Mouse (Mus musculus) neural tube, embryonic 14.5 days (tissue): ENCODE data around the gene Nprl3. TPM values are rescaled to one million over a fixed set of nuclear protein-coding genes. Genes with fewer than 3 reads are reported as not detected.

Source experiments
- ATAC-seq: fragments of 200-750 bp; cut with Nextera tagmentation; 2 replicates; pipeline ENCODE4 v1.8.0; 2017; ENCODE audit warnings: low read depth, mild to moderate bottlenecking, moderate TSS enrichment, moderate library complexity
- H3K27ac ChIP-seq: fragments of 300-500 bp; sonication (generic); 2 replicates; pipeline ENCODE4 v1.5.1; 2014; ENCODE audit warnings: low read depth, mild to moderate bottlenecking, control low read depth, low read length, moderate library complexity, mixed read lengths
- H3K27me3 ChIP-seq: fragments of 300-500 bp; sonication (generic); 2 replicates; pipeline ENCODE4 v1.6.1; 2014; ENCODE audit warnings: low read length; ENCODE audit not compliant: control insufficient read depth, insufficient read depth
- H3K36me3 ChIP-seq: fragments of 300-500 bp; sonication (generic); 2 replicates; pipeline ENCODE4 v1.6.1; 2014; ENCODE audit warnings: low read length, mixed read lengths; ENCODE audit not compliant: control insufficient read depth, insufficient read depth
- H3K4me1 ChIP-seq: fragments of 300-500 bp; sonication (generic); 2 replicates; pipeline ENCODE4 v1.6.1; 2014; ENCODE audit warnings: low read length; ENCODE audit not compliant: control insufficient read depth, insufficient read depth
- H3K4me2 ChIP-seq: fragments of 300-500 bp; sonication (generic); 2 replicates; pipeline ENCODE4 v1.6.1; 2014; ENCODE audit warnings: mild to moderate bottlenecking, low read depth, low read length, control low read depth
- H3K4me3 ChIP-seq: fragments of 300-500 bp; sonication (generic); 2 replicates; pipeline ENCODE4 v1.5.1; 2014; ENCODE audit warnings: low read depth, low read length, control low read depth, mixed read lengths
- H3K9ac ChIP-seq: fragments of 300-500 bp; sonication (generic); replicated peaks from 2 replicates; pipeline ENCODE4 v1.6.1; 2014; ENCODE audit warnings: low read depth, mild to moderate bottlenecking, control low read depth, low read length, mixed read lengths
- H3K9me3 ChIP-seq: fragments of 300-500 bp; sonication (generic); 2 replicates; pipeline ENCODE4 v1.6.1; 2016; ENCODE audit warnings: low read length; ENCODE audit not compliant: control insufficient read depth
- WGBS: fragments of 180-500 bp; shearing (Covaris S2); extraction: QIAGEN DNeasy Blood & Tissue Kit; methylation state at CpG from one replicate; pipeline ENCODE4 v1.1.7; 2014; 5-methylcytosine and 5-hydroxymethylcytosine counted together
- polyA plus RNA-seq: library from polyadenylated mRNA; unstranded; fragments of >200 nt; fragmentation: Nextera tagmentation; extraction: Ambion mirVana; gene quantifications from 2 replicates; pipeline ENCODE4 v1.2.1, GENCODE M21; 2014

Gene Nprl3
- polyA plus RNA-seq, 1 experiment from 2014 or later = 32.7 TPM

GRCm38 (mm10) chr11:32220607-32221224, 46.8 kb downstream of the Nprl3 start:
- Histone ChIP-seq H3K4me2 (peak overlapping the region; percentile 99), H3K27me3 (peaks cover 13% of the 10 kb centered on the region), H3K27ac (no peak overlapping the region), H3K36me3 (no peaks in the 10 kb centered on the region), H3K4me3 (peak overlapping the region; percentile 61), H3K4me1 (peaks cover 7% of the 10 kb centered on the region; the same call in 1 of the 2 replicates), H3K9ac (peak overlapping the region; percentile 78; the same call in 1 of the 2 replicates), H3K9me3 (no peaks in the 10 kb centered on the region)
- peak; percentile 21; the same call in 1 of the 2 replicates for ATAC-seq
- 35% methylated on average over 10 of the region's 10 CpGs for WGBS

DNA sequence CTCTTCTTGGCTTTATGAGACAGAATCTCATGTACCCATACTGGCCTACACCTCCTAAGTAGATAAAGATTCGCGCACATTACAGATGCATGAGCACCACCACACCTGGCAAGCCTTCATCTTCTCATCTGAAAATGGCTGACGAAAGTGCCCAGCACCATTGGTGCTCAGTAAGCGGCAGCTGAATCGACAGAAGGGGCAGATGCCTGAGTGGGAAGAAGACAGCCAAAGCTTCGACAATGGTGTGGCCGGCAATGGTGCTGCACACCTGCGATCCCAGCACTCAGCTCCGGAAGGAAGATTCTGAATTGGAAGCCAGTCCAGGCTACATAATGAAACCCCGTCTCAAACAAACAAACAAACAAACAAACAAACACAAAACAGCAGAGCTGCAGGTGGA, 48.2 kb downstream of the Nprl3 start:
- Histone ChIP-seq H3K27ac (no peak overlapping the region), H3K9ac (no peak overlapping the region), H3K4me1 (peaks cover 7% of the 10 kb centered on the region; the same call in 1 of the 2 replicates), H3K27me3 (peaks cover 13% of the 10 kb centered on the region), H3K9me3 (no peaks in the 10 kb centered on the region), H3K4me2 (no peak overlapping the region; the same call in 1 of the 2 replicates), H3K36me3 (no peaks in the 10 kb centered on the region), H3K4me3 (no peak overlapping the region)
- ATAC-seq = no peak
- WGBS = 89% methylated on average over 10 of the region's 10 CpGs

DNA sequence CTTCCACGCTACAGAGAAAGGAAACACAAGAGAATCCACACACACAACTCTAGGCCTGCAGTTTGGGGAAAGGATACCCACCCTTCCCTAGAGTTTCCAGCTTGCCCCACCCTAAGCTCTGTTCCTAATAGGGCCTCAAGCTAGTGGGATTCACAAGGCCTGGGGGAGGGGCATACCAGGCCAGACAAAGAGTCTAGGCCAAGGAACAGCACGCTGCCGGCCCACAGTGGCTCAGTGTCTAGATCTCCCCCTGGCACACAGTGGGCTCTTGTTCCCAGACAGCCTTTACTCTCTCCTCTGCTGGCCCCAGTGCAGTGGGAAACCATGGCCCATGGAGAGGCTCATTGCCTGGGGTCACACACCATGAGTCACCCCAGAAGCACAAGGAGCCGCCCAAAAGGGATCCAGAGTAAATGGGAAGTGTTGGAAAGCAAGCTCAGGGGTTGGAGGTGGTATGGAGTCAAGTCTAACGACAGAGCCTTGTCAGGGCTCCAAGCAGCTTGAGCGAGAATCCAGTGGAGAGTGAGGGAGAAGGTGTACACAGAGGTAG, 48.9 kb downstream of the Nprl3 start:
- Histone ChIP-seq H3K9me3 (no peaks in the 10 kb centered on the region), H3K4me3 (no peak overlapping the region), H3K4me2 (no peak overlapping the region), H3K27me3 (peaks cover 13% of the 10 kb centered on the region), H3K36me3 (no peaks in the 10 kb centered on the region), H3K4me1 (peaks cover 7% of the 10 kb centered on the region; the same call in 1 of the 2 replicates), H3K27ac (no peak overlapping the region), H3K9ac (no peak overlapping the region)
- 49% methylated on average over 6 of the region's 6 CpGs for WGBS
- ATAC-seq = no peak

DNA sequence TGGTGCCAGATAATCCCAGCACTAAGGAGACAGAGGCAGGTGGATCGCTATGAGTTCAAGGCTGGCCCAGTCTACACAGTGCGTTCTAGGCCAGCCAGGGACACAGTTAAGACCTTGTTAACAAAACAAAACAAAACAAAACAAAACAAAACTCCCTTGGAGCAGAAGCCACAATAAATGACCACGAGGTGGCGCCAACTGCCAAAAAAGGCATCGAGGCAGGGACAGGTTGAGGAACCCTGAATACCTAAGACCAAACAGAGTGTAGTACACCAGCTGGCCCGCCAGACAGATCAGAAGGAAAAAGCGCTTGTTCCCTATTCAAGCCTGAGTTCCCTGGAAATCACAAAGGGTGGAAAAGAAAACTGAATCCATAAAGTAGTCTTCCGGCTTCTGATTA, 50.7 kb downstream of the Nprl3 start:
- 22% methylated on average over 8 of the region's 8 CpGs for whole genome bisulfite sequencing
- ATAC-seq = peak; percentile 64; the same call in 1 of the 2 replicates
- H3K9ac ChIP-seq = no peak overlapping the region
- no peaks in the 10 kb centered on the region for H3K4me1 ChIP-seq
- no peak overlapping the region for H3K4me2 ChIP-seq
- H3K4me3 ChIP-seq = no peak overlapping the region
- no peak overlapping the region for H3K27ac ChIP-seq
- no peaks in the 10 kb centered on the region for H3K9me3 ChIP-seq
- no peaks in the 10 kb centered on the region for H3K36me3 ChIP-seq
- peaks cover 7% of the 10 kb centered on the region for H3K27me3 ChIP-seq

DNA sequence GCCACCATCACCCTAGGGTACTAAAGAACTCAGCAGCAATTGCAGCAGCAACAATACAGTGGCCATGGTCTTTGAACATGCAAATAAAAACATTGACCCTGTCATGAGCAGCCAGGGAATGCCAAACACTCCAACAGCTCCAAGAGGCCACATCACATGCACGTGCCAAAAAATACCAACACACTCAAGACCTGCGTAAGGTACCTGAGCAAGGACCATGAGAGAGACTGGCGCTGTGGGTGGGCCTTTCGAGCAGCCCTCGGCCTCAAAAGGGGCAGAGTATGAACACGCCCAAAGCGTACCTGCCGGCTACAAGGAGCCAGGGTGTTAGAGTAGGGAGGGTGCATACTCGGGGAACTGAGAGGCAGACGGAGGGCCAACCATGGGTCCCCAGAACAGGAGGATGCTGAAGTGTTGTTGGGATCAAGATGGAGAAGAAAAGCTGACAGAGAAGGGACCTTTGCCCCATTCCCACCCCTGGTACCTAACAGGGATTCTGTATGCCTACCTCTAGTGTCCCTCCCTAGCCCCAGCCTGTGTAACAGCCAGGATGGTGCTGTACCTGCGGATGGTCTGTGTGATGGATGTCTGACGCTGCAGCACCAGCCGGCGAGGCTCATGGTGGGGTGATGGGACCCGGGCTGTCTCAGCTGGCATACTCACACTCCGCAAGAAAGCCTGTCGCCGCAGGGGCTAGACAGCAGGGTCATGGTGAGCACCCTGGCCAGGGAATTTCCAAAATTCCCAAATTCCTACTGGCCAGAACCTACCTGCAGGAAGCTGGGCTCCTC, 51.9 kb downstream of the Nprl3 start:
- no peaks in the 10 kb centered on the region for H3K4me1 ChIP-seq
- WGBS = 93% methylated on average over 18 of the region's 18 CpGs
- no peak overlapping the region for H3K4me3 ChIP-seq
- H3K36me3 ChIP-seq = no peaks in the 10 kb centered on the region
- ATAC-seq = no peak
- H3K9ac ChIP-seq = no peak overlapping the region
- H3K27me3 ChIP-seq = no peaks in the 10 kb centered on the region
- H3K4me2 ChIP-seq = no peak overlapping the region
- H3K27ac ChIP-seq = no peak overlapping the region
- H3K9me3 ChIP-seq = no peaks in the 10 kb centered on the region

- WGBS = 92% methylated on average over 9 of the region's 9 CpGs
- H3K27ac ChIP-seq = no peak overlapping the region
- no peak overlapping the region for H3K9ac ChIP-seq
- H3K27me3 ChIP-seq = no peaks in the 10 kb centered on the region
- no peak overlapping the region for H3K4me3 ChIP-seq
- H3K4me1 ChIP-seq = peaks cover 5% of the 10 kb centered on the region; the same call in 1 of the 2 replicates
- no peaks in the 10 kb centered on the region for H3K9me3 ChIP-seq
- no peak overlapping the region for H3K4me2 ChIP-seq
- no peak for ATAC-seq
- H3K36me3 ChIP-seq = peaks cover 9% of the 10 kb centered on the region; the same call in 1 of the 2 replicates
Measured at GRCm38 (mm10) chr11:32210623-32211022, 56.9 kb downstream of the Nprl3 start.

GRCm38 (mm10) chr11:32205058-32205873, 62.2 kb downstream of the Nprl3 start, which contains the start of gene Snrnp25:
Snrnp25 (plus strand) TSS chr11:32205415.
- Histone ChIP-seq H3K27ac (peak within 1 kb of the TSS; percentile 40; the same call in 1 of the 2 replicates), H3K4me1 (peaks cover 6% of the 10 kb centered on the region; the same call in 1 of the 2 replicates)
- peak; percentile 100 for ATAC-seq

GRCm38 (mm10) chr11:32201922-32202685, 65.4 kb downstream of the Nprl3 start:
- H3K9me3 ChIP-seq = no peaks in the 10 kb centered on the region
- H3K36me3 ChIP-seq = no peaks in the 10 kb centered on the region
- peaks cover 6% of the 10 kb centered on the region; the same call in 1 of the 2 replicates for H3K4me1 ChIP-seq
- no peak overlapping the region for H3K27ac ChIP-seq
- H3K4me3 ChIP-seq = no peak overlapping the region
- H3K27me3 ChIP-seq = no peaks in the 10 kb centered on the region
- no peak overlapping the region for H3K4me2 ChIP-seq
- H3K9ac ChIP-seq = no peak overlapping the region
- ATAC-seq = no peak
- WGBS = 81% methylated on average over 11 of the region's 11 CpGs

More at GRCm38 (mm10) chr11:32205058-32205873, 62.2 kb downstream of the Nprl3 start, which contains the start of gene Snrnp25:
- H3K36me3 ChIP-seq = peaks cover 7% of the 10 kb centered on the region; the same call in 1 of the 2 replicates
- WGBS = under 1% methylated on average over 49 of the region's 52 CpGs
- no peaks in the 10 kb centered on the region for H3K27me3 ChIP-seq
- peak within 1 kb of the TSS; percentile 65 for H3K4me3 ChIP-seq
- H3K9ac ChIP-seq = peak within 1 kb of the TSS; percentile 61
- H3K4me2 ChIP-seq = peak within 1 kb of the TSS; percentile 79
- H3K9me3 ChIP-seq = no peaks in the 10 kb centered on the region
